Mouse (Mus musculus) lung, postnatal 25 days (tissue): ENCODE data around the gene Syf2.

Experiments used
- DNase-seq: peaks from one replicate; pipeline ENCODE4 v3.0.0; 2022; ENCODE audit warnings: low spot score

Gene Syf2

GRCm38 (mm10) chr4:134975261-134975928 lies 44.7 kb downstream of the Syf2 start:
- DNase-seq = no peak

- no peak for DNase-seq
Measured at GRCm38 (mm10) chr4:134975929-134976308, 45.2 kb downstream of the Syf2 start.

DNA sequence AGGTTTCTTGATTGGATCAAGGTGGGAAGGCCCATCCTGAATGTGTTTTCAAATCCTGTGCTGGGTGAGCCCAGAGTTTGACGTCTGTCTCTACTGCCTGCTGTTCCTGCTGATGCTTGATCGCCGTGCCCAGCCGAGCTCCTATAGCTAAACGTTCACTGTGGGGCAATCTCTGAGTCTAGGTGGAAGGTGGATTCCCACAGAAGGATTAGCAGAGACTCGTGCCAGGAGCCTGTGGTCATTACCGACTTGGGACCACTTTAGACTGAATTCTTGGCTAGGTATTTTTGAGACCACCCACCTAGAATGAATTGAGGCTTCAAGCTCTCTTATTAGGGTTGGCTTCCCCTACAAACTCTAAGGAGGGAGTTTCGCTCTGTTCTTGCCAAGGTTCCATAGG lies 48.2 kb downstream of the Syf2 start:
- no peak for DNase-seq

- DNase-seq = no peak
Measured at GRCm38 (mm10) chr4:134981959-134982431, 51.3 kb downstream of the Syf2 start.

DNA sequence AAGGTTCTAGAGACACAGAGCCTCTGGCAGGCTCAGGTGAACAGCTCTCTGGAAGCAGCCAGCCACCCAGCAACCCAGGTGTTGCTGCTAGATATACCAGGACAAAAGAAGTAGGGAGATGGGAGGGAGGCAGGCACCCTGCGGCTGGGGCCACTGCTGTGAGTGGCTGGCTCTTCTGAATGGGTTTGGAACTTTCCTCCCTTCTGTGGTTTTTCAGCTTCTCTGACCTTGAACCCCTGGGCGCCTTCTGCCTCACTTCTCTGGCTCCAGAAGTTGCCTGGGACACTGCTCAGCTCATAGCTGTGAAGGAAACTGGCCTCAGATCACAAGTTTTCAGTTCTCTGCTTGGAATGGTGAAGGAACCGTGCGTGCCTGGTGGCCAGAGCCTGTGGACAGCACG lies 52.4 kb downstream of the Syf2 start:
- DNase-seq = no peak

DNA sequence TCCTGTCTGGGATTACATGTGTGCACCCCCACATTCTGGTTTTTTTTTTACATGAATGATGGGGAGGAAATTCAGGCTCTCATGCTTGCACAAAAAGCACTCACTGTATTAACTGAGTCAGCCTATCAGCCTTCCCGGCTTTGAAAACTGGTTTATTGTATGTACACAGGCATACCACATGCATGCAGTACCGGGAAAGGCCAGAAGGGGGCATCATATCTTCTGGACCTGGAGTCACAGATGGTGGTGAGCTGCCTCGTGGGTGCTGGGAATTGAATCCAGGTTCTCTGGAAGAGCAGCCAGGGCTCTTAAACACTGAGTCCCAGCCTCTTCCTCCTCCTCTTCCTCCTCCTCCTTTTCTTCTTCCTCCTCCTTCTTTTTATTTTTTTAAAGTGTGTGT lies 53.9 kb downstream of the Syf2 start:
- no peak for DNase-seq

GRCm38 (mm10) chr4:134985626-134986335 lies 55.1 kb downstream of the Syf2 start:
- no peak for DNase-seq

GRCm38 (mm10) chr4:134986336-134986635 lies 55.6 kb downstream of the Syf2 start:
- DNase-seq = no peak

DNA sequence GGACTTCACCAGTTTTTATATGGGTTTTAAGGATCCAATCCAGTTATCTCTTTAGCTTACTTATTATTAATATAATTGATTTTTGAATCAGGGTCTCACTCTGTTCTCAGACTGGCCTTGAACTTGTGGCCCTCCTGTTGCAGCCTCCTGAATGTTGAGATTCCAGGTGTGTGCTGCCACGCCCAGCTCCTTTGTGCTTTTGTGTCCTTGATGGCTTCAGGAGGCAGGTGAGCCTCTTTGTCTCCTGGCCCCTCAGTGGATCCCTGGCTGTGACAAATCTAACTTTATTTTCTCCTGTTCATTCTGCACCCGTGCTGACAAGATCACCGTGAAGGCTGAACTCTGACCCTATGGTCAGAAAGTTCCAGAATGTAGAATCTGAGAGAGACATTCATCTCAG lies 56.3 kb downstream of the Syf2 start:
- DNase-seq = no peak
